Mouse (Mus musculus) embryonic facial prominence, embryonic 12.5 days (tissue): ENCODE results near the gene Gpbar1. TPM values are rescaled to one million over a fixed set of nuclear protein-coding genes. Genes with fewer than 3 reads are reported as not detected.
"Not testable (repeated sequence)": the region's sequence is repeated elsewhere in the genome, so short reads cannot be mapped to it uniquely, and the experiment has no call there.

Source experiments
- ATAC-seq: fragments of 200-750 bp; cut with Nextera tagmentation; 2 replicates; pipeline ENCODE4 v1.8.0; 2017; ENCODE audit not compliant: insufficient number of reproducible peaks, insufficient read depth, low FRiP score, low TSS enrichment
- H3K27ac ChIP-seq: fragments of 300-500 bp; sonication (generic); 2 replicates; pipeline ENCODE4 v1.5.1; 2016; ENCODE audit warnings: mild to moderate bottlenecking
- H3K27me3 ChIP-seq: fragments of 300-500 bp; sonication (generic); 2 replicates; pipeline ENCODE4 v1.6.1; 2016; ENCODE audit warnings: mild to moderate bottlenecking, moderate library complexity
- H3K36me3 ChIP-seq: fragments of 300-500 bp; sonication (generic); 2 replicates; pipeline ENCODE4 v1.6.1; 2016; ENCODE audit warnings: mild to moderate bottlenecking
- H3K4me1 ChIP-seq: fragments of 300-500 bp; sonication (generic); 2 replicates; pipeline ENCODE4 v1.6.1; 2016
- H3K4me2 ChIP-seq: fragments of 300-500 bp; sonication (generic); replicated peaks from 2 replicates; pipeline ENCODE4 v1.6.1; 2016; ENCODE audit warnings: mild to moderate bottlenecking, moderate library complexity
- H3K4me3 ChIP-seq: fragments of 300-500 bp; sonication (generic); 2 replicates; pipeline ENCODE4 v1.5.1; 2016; ENCODE audit warnings: mild to moderate bottlenecking
- H3K9ac ChIP-seq: fragments of 300-500 bp; sonication (generic); 2 replicates; pipeline ENCODE4 v1.6.1; 2016; ENCODE audit warnings: mild to moderate bottlenecking, moderate library complexity
- H3K9me3 ChIP-seq: fragments of 300-500 bp; sonication (generic); 2 replicates; pipeline ENCODE4 v1.6.1; 2016; ENCODE audit warnings: mild to moderate bottlenecking, moderate library complexity
- WGBS: fragments of 180-500 bp; shearing (Covaris S2); methylation state at CpG from one replicate; pipeline ENCODE4 v1.1.7; 2016; 5-methylcytosine and 5-hydroxymethylcytosine counted together
- polyA plus RNA-seq: library from polyadenylated mRNA; unstranded; fragments of >200 nt; fragmentation: Nextera tagmentation; extraction: Ambion mirVana; gene quantifications from 2 replicates; pipeline ENCODE4 v1.2.1, GENCODE M21; 2016

The Gpbar1 gene
- polyA plus RNA-seq, 1 experiment from 2014 or later = not detected

- H3K27me3 ChIP-seq = no peaks in the 10 kb centered on the region
- no peak overlapping the region for H3K4me3 ChIP-seq
- no peaks in the 10 kb centered on the region for H3K9me3 ChIP-seq
- H3K4me2 ChIP-seq = no peak overlapping the region
- 5% methylated on average over 3 of the region's 3 CpGs for WGBS
- ATAC-seq = no peak
- H3K36me3 ChIP-seq = no peaks in the 10 kb centered on the region
- H3K27ac ChIP-seq = no peak overlapping the region
- H3K4me1 ChIP-seq = no peaks in the 10 kb centered on the region
- H3K9ac ChIP-seq = no peak overlapping the region
These were observed 34.8 kb downstream of the Gpbar1 start for GRCm38 (mm10) chr1:74313049-74313692.

GRCm38 (mm10) chr1:74314796-74315195 is 36.4 kb downstream of the Gpbar1 start:
- H3K4me2 ChIP-seq = no peak overlapping the region
- no peaks in the 10 kb centered on the region for H3K27me3 ChIP-seq
- H3K9me3 ChIP-seq = no peaks in the 10 kb centered on the region
- no peak overlapping the region for H3K4me3 ChIP-seq
- no peak overlapping the region for H3K27ac ChIP-seq
- 87% methylated on average over 3 of the region's 3 CpGs for WGBS
- H3K4me1 ChIP-seq = no peaks in the 10 kb centered on the region
- ATAC-seq = no peak
- H3K36me3 ChIP-seq = no peaks in the 10 kb centered on the region
- no peak overlapping the region for H3K9ac ChIP-seq

- no peaks in the 10 kb centered on the region for H3K9me3 ChIP-seq
- no peak overlapping the region for H3K4me3 ChIP-seq
- H3K4me1 ChIP-seq = no peaks in the 10 kb centered on the region
- no peaks in the 10 kb centered on the region for H3K36me3 ChIP-seq
- no peak overlapping the region for H3K9ac ChIP-seq
- no peak overlapping the region for H3K4me2 ChIP-seq
- no peak for ATAC-seq
- no peaks in the 10 kb centered on the region for H3K27me3 ChIP-seq
- no peak overlapping the region for H3K27ac ChIP-seq
- WGBS = 70% methylated on average over 4 of the region's 4 CpGs
These were observed 37.9 kb downstream of the Gpbar1 start for GRCm38 (mm10) chr1:74316114-74316827.

GRCm38 (mm10) chr1:74318711-74319110 is 40.4 kb downstream of the Gpbar1 start:
- 82% methylated on average over 3 of the region's 3 CpGs for WGBS
- H3K27me3 ChIP-seq = no peaks in the 10 kb centered on the region
- H3K4me3 ChIP-seq = no peak overlapping the region
- H3K27ac ChIP-seq = no peak overlapping the region
- H3K9ac ChIP-seq = no peak overlapping the region
- no peak overlapping the region for H3K4me2 ChIP-seq
- H3K9me3 ChIP-seq = no peaks in the 10 kb centered on the region
- ATAC-seq = no peak
- H3K36me3 ChIP-seq = no peaks in the 10 kb centered on the region
- H3K4me1 ChIP-seq = no peaks in the 10 kb centered on the region

GRCm38 (mm10) chr1:74321396-74321795 is 43.0 kb downstream of the Gpbar1 start:
- H3K4me3 ChIP-seq = no peak overlapping the region
- no peaks in the 10 kb centered on the region for H3K27me3 ChIP-seq
- ATAC-seq = no peak
- H3K27ac ChIP-seq = no peak overlapping the region
- H3K4me1 ChIP-seq = no peaks in the 10 kb centered on the region
- H3K9ac ChIP-seq = no peak overlapping the region
- H3K9me3 ChIP-seq = no peaks in the 10 kb centered on the region
- no peaks in the 10 kb centered on the region for H3K36me3 ChIP-seq
- no peak overlapping the region for H3K4me2 ChIP-seq
- 81% methylated on average over 3 of the region's 3 CpGs for WGBS

GRCm38 (mm10) chr1:74326916-74327315 is 48.6 kb downstream of the Gpbar1 start:
- H3K9ac ChIP-seq, H3K4me3 ChIP-seq, ATAC-seq, H3K36me3 ChIP-seq, H3K4me2 ChIP-seq, H3K27me3 ChIP-seq, H3K9me3 ChIP-seq, H3K4me1 ChIP-seq, H3K27ac ChIP-seq: not testable (repeated sequence)
- WGBS = 77% methylated on average over 2 of the region's 2 CpGs

Other genes with a start within 250 kb of the Gpbar1 start
- 38.8 and 39.4 TPM in 2 replicates for gene Tns1, start 154.1 kb upstream of the Gpbar1 start, polyA plus RNA-seq
- gene Rufy4, start 153.0 kb upstream of the Gpbar1 start, polyA plus RNA-seq = 0.22 and 0.26 TPM in 2 replicates
- gene Cxcr2, start 124.6 kb upstream of the Gpbar1 start, polyA plus RNA-seq = 0.08 and 0.10 TPM in 2 replicates
- not detected in 2 replicates for gene Cxcr1, start 83.9 kb upstream of the Gpbar1 start, polyA plus RNA-seq
- 378 and 381 TPM in 2 replicates for gene Arpc2, start 42.5 kb upstream of the Gpbar1 start, polyA plus RNA-seq
- gene Aamp, start 6.2 kb downstream of the Gpbar1 start, polyA plus RNA-seq = 211 and 213 TPM in 2 replicates
- 106 TPM in 2 replicates for gene Pnkd, start 6.4 kb downstream of the Gpbar1 start, polyA plus RNA-seq
- gene Tmbim1, start 27.1 kb downstream of the Gpbar1 start, polyA plus RNA-seq = 18.4 and 20.1 TPM in 2 replicates
- gene Catip, start 83.6 kb downstream of the Gpbar1 start, polyA plus RNA-seq = 0.93 and 0.98 TPM in 2 replicates
- gene Slc11a1, start 96.6 kb downstream of the Gpbar1 start, polyA plus RNA-seq = 4.1 and 5.0 TPM in 2 replicates
- gene Ctdsp1, start 113.0 kb downstream of the Gpbar1 start, polyA plus RNA-seq = 75.7 and 78.9 TPM in 2 replicates
- gene Vil1, start 130.8 kb downstream of the Gpbar1 start, polyA plus RNA-seq = 0.23 and 0.24 TPM in 2 replicates
- 70.1 and 71.5 TPM in 2 replicates for gene Cnot9, start 227.5 kb downstream of the Gpbar1 start, polyA plus RNA-seq